Mouse (Mus musculus) gastrocnemius, postnatal 14 days (tissue): ENCODE results near the gene Hivep3. TPM values are rescaled to one million over a fixed set of nuclear protein-coding genes. Genes with fewer than 3 reads are reported as not detected.

Experiments
- DNase-seq: peaks from one replicate; pipeline ENCODE4 v3.0.0; 2021; ENCODE audit warnings: mixed read lengths
- intact Hi-C: fragments of 180-260 bp; cut with DNase I; formaldehyde crosslinking; loops from one replicate; pipeline ENCODE4 v1.15.1; 2025; ENCODE audit warnings: low total_unique reads
- total RNA-seq, 2 experiments: library from RNA; stranded (reverse); gene quantifications; 2 replicates each; pipeline ENCODE4 v1.2.3; 2021

The Hivep3 gene
- total RNA-seq, 2 experiments from 2014 or later, result 2.9 to 3.0 TPM

GRCm38 (mm10) chr4:119986580-119987291, 253.2 kb downstream of the Hivep3 start:
- DNase-seq, result no peak
- intact Hi-C loops, result no loop called here

- DNase-seq, result no peak
These were observed 253.9 kb downstream of the Hivep3 start for GRCm38 (mm10) chr4:119987376-119988087.

GRCm38 (mm10) chr4:119989031-119989693, 255.6 kb downstream of the Hivep3 start:
- no peak for DNase-seq
- intact Hi-C loops, result no loop called here

More at GRCm38 (mm10) chr4:119987376-119988087, 253.9 kb downstream of the Hivep3 start:
- intact Hi-C loops, result no loop called here

- intact Hi-C loops, result no loop called here
- no peak for DNase-seq
These were observed 256.8 kb downstream of the Hivep3 start for GRCm38 (mm10) chr4:119990346-119990745.

GRCm38 (mm10) chr4:119990841-119991240, 257.3 kb downstream of the Hivep3 start:
- intact Hi-C loops, result no loop called here
- DNase-seq, result no peak

- intact Hi-C loops, result no loop called here
- no peak for DNase-seq
These were observed 258.2 kb downstream of the Hivep3 start for GRCm38 (mm10) chr4:119991758-119992157.

- intact Hi-C loops, result no loop called here
- no peak for DNase-seq
These were observed 262.8 kb downstream of the Hivep3 start for GRCm38 (mm10) chr4:119996377-119996776.

- intact Hi-C loops, result no loop called here
- no peak for DNase-seq
These were observed 263.8 kb downstream of the Hivep3 start for GRCm38 (mm10) chr4:119997351-119997750.

- intact Hi-C loops, result no loop called here
- DNase-seq, result no peak
These were observed 265.3 kb downstream of the Hivep3 start for GRCm38 (mm10) chr4:119998911-119999310.

- DNase-seq, result no peak
- intact Hi-C loops, result no loop called here
These were observed 267.3 kb downstream of the Hivep3 start for GRCm38 (mm10) chr4:120000881-120001280.

- intact Hi-C loops, result no loop called here
- no peak for DNase-seq
These were observed 269.4 kb downstream of the Hivep3 start for GRCm38 (mm10) chr4:120003006-120003405.

GRCm38 (mm10) chr4:120006046-120006445, 272.5 kb downstream of the Hivep3 start:
- DNase-seq, result no peak
- intact Hi-C loops, result no loop called here

- no peak for DNase-seq
- intact Hi-C loops, result no loop called here
These were observed 274.3 kb downstream of the Hivep3 start for GRCm38 (mm10) chr4:120007889-120008288.

- intact Hi-C loops, result no loop called here
These were observed 275.6 kb downstream of the Hivep3 start for GRCm38 (mm10) chr4:120009151-120009550.

GRCm38 (mm10) chr4:120011788-120012187, 278.2 kb downstream of the Hivep3 start:
- DNase-seq, result no peak
- intact Hi-C loops, result no loop called here

More at GRCm38 (mm10) chr4:120009151-120009550, 275.6 kb downstream of the Hivep3 start:
- peak; percentile 55 for DNase-seq

GRCm38 (mm10) chr4:120012891-120013290, 279.3 kb downstream of the Hivep3 start:
- intact Hi-C loops, result no loop called here
- DNase-seq, result no peak

- intact Hi-C loops, result no loop called here
- no peak for DNase-seq
These were observed 284.8 kb downstream of the Hivep3 start for GRCm38 (mm10) chr4:120018426-120018825.

- no peak for DNase-seq
- intact Hi-C loops, result no loop called here
These were observed 288.8 kb downstream of the Hivep3 start for GRCm38 (mm10) chr4:120022392-120022791.

GRCm38 (mm10) chr4:120023221-120023840, 289.7 kb downstream of the Hivep3 start:
- no peak for DNase-seq
- intact Hi-C loops, result no loop called here

- intact Hi-C loops, result no loop called here
- DNase-seq, result peak; percentile 39
These were observed 290.5 kb downstream of the Hivep3 start for GRCm38 (mm10) chr4:120024071-120024470.
